Mouse (Mus musculus): Measurements from ENCODE around the gene Sned1.
A peak's percentile ranks its signal among the peaks of the same experiment; 100 is the strongest.

The Sned1 gene

GRCm38 (mm10) chr1:93326446-93326845, 90.8 kb downstream of the Sned1 start:
- DNase-seq, result no peak

GRCm38 (mm10) chr1:93334621-93335020, 99.0 kb downstream of the Sned1 start:
- DNase-seq, result no peak

GRCm38 (mm10) chr1:93342648-93343503, 107.2 kb downstream of the Sned1 start, which contains the start of the genes Ppp1r7 and Pask:
TSS of gene Ppp1r7 (plus strand) at chr1:93342854.
TSS of gene Pask (minus strand) at chr1:93343482.
- peak; percentile 95 to 97 for DNase-seq

GRCm38 (mm10) chr1:93343504-93344047, 107.9 kb downstream of the Sned1 start:
- peak; percentile 94 to 96 for DNase-seq

- DNase-seq, result no peak
Measured at GRCm38 (mm10) chr1:93347176-93347575, 111.5 kb downstream of the Sned1 start.

- no peak for DNase-seq
Measured at GRCm38 (mm10) chr1:93349701-93350100, 114.1 kb downstream of the Sned1 start.

All from lung, postnatal 4 days (tissue).